Mouse (Mus musculus): Measurements from ENCODE around the gene St3gal5.
A peak's percentile ranks its signal among the peaks of the same experiment; 100 is the strongest.

The St3gal5 gene

DNA sequence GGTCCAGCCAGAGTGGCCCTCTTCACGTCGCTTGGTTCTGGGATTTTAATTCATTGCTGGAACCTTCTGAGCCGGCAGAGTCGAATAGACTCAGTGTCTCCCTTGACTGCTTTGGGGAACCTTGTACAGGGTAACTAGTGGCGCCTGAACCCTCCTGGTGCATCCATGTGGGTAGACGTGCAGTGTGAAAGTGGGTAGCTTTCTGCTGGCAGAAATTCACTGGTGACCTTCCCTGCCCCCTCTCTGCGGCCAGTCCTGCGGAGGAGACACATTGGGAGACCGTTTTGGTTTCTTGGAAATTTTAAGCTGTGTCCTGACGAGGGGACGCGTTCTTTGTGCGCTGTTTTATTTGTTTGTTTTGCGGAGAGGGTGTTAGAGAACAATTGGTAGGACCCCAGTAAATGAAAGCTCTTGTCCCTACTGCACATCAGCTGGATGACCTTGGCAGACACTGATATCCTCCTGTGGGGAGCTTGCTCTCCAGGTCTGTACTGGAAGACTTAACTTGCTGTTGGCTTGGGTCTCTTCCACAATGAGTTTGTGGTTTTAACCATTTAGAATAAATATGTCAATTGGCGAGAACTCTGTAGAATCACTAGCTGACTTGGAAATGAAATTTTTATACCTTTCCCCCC lies 746 bp downstream of the St3gal5 start:
- DNase-seq = no peak

DNA sequence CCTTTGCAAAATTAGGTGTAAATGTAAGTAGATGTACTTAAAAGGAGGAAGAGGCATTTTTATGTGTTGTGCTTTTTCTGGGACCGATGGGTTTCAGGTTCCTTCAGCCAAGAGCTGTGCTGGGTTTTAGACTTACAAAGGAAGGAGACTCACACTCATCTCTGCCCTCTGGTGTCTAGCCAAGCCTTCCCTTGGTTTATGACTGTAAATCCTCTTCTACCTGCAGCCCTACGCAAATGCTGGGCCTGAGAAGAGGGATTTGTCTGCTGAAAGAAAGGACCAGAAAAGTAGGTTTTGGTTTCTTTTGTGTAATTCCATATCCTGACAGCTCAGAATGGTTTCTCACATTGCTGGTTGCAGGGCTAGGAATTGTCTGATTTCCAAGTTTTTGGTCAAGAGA lies 1.3 kb downstream of the St3gal5 start:
- DNase-seq = no peak

DNA sequence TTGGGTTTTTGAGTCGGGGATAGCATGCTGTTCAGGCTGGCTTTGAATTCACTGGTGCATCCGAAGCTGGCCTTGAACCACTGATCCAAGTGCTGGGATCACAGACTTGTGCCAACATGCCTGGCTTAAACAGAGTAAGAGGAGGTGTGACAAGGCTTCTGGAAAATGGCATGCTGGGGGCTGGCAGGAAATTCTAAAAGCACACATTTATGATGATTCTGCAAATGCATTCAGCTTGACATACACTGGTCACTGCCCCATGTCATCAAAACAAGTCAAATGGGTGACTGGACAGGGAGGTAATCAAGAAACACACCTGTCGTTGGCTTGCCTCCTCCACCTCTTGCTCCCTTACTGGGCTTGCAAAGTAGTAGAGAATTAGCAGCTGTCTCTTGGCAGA lies 1.9 kb downstream of the St3gal5 start:
- DNase-seq = no peak

DNA sequence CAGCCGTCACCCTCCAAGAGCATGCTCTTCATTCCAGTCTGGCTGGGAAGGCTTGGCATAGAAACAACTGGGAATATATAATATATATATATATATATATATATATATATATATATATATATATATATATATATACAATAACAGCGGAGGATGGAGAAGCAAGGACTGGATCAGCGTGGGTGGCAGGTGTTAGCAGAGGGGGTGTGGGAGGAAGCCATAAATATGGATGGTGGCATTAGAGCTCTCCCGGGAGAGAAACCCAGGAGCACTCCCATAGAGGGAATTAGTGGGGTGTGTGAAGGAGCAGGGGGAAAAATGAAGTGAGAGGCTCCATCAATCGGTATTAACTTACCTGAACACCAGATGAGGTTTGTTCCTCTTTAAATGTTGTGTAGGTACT lies 2.8 kb downstream of the St3gal5 start:
- DNase-seq = no peak

DNA sequence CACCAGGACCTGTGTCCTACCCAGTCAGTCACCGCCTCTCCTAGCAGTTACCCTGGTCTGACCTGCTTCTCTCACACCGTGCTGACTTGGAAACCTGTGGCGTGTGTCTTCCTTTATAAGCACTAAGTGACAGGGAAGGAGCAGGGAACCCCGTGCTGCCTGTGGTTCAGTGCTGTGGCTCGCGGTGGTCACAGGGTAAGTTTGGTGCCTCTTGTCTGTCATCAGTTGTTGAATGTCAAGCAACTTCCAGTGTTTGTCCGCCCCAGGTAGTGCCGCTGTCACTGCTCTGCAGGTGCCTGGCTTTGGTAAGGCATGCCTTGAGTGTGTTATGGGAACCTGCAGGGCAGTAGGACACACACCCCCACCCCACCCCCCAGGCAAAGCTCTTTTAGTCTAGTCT lies 3.5 kb downstream of the St3gal5 start:
- no peak for DNase-seq

DNA sequence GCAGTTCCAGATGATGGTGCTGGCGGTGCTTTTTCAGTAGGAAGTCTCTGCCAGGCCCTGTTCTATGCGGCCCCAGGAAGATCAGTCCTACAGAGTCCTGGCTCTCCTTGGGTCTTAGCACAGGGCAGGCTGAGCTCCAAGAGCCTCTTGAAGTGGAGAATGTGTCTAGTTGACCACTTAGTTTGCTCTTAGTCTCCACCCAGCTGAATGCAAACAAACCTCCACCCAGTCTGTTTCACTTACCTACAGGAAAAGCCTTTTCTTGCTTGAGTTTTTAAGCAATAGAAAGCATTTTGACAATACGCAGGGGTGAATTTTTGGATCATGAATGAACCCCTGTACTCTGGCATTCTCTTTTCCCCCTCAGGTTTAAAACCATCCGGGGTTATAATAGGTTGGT lies 4.0 kb downstream of the St3gal5 start:
- peak; percentile 53 for DNase-seq

DNA sequence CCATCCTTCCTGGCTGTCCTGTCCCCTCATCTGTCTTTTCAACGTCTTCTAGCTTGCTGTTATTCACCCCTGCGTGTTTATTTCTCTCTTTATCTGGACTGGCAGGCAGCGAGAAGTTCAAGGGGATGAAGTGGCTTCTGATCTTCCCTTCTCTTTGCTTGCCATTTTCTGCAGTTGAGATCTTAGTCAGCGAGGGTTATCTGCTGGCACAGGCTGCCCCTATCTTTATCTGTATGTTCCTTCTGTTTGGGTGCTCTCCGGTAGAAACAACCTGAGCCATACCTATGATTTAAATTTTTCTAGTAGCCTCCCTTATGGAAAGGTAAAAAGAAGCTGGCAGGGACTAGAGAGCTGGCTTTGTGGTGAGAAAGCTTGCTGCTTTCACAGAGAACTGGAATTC lies 4.7 kb downstream of the St3gal5 start:
- no peak for DNase-seq

DNA sequence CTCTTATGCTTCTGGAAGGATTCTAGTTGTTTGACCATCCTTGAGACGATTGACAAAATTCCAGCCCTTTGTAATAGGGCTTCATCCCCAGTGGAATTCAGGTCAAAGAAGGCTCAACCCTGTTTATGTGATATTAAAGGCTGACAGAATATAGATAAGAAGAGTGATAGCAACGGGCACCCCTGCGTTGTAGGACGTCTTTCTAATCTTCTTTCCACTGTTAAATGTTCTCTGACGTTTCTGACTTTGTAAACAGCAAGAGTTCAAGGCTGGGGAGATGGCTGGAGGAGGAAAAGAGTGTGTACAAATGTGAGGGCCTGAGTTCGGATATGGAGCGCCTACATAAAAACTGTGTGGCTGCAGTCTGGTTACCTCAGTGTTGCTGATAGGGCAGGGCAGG lies 7.1 kb downstream of the St3gal5 start:
- no peak for DNase-seq

DNA sequence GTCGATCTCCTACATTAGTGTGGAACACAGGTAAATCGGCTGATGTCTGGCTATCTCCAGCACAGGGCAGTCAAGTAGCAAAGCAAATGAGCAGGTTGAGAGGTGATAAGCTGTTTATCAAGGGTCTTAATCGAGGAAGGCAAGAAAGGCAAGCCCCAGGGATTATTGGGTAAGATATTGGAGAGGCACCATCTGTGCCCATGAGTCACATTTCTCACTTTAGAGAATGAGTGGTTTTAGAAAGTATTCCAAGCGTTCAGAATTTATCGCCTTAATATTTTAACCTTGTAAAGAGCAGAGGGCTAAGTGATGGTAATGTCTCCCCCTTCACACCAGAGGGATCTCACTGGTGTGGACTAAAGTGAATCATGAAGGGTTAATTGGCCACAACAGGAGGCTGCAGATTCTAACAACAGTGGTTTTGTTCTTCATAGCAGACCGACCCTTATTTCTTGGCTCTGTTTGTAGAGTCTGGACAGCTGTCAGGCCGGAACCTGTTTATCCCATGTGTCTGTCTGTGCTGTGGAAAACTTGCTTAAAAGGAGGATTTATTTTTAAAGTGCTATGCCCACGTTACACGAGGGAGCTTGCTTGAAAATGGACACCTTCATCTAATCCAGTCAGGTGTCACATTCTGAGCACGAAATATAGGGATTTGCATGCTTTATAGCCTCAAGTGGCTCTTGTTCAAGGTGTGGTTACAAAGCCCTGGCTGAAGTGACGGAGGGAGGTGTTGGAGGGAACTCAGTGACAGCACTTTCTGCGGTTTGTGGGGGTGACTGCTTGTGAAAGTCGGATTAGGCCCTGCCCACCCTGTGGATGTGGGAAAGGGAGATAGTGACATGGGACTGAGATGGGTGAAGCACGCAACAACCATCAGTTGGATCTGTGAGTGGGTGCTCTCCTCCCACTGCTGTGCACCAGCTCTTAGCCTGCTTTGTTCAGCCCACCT lies 11.8 kb downstream of the St3gal5 start:
- peak; percentile 36 for DNase-seq

DNA sequence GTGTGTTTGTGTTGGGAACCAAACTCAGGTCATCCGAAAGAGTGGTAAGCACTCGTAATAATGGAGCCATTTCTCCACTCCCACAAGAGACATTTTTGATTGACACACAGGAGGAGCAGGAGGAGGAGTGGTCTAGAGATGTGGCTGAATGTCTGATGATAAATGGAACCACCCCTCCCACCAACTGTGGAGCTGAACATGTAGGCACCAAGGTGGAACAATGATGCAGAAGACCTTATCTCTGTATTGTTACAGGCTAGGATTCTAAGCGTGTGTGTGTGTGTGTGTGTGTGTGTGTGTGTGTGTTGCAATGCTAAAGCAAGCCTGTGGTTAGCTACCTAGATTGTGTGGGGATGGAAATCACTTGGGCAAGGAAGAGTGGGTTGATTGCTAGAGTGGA lies 13.2 kb downstream of the St3gal5 start:
- DNase-seq = no peak

DNA sequence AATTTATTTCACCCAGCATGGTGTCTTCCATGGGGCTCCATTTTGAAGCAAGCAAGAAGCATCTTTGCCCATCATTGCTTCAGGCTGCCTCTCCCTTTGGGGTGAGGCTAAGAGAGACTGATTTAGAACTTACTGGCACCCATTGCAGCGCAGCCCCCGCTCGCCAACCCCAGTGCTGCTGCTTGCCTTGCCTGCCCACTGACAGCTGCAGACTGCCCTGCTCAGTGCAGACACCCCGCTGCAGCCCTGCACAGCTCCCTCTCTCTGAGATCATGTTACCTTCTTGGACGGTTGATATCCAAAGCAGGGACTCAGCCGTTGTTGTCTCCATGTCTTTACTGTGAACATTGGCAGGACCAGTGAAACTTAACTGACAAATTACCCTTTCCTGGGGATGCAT lies 15.2 kb downstream of the St3gal5 start:
- no peak for DNase-seq

DNA sequence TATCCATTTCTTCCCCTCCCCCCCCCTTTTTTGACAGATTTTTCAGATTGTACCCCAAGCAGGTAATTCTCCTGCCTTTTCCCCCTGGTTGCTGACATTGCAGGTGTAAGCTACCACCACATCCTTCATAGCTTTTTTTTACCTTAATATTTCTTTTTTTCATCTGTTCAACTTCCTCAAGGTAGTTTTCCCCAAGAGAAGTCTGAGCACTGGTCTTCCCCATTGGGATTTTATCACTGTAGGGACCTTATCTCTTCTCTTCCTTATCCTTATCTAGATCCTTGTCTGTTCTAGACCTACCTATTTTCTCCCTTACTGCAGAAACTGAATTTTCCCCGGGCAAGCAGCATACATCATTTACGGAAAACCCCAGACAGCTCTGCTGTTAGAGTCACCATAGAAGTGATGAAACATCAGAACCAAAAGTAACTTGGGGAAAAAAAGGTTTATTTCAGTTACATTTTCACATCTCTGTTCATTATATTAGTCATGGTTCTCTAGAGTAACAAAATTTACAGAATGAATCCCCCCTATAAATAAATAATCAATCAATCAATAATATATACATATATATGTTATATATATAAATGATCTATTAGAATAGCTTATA lies 15.8 kb downstream of the St3gal5 start:
- DNase-seq = no peak

DNA sequence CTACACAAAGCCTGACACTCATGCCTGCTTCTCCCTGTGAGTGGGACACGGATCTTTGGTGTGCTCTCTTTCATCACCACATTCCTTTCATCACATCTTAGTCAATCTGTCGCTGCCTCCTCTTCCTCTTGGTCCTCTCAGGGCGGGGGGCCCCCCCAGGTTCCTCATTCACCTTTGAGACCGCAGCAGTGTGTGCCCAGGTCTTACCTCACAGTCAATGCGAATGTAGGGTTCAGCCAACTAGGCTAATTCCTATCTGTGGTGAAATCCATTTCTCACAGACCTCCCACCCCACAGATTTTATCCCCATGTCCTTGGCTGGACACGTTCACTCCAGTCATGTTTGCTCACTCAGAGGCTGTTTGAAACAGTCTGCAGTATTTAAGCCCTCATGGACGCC lies 17.5 kb downstream of the St3gal5 start:
- no peak for DNase-seq

DNA sequence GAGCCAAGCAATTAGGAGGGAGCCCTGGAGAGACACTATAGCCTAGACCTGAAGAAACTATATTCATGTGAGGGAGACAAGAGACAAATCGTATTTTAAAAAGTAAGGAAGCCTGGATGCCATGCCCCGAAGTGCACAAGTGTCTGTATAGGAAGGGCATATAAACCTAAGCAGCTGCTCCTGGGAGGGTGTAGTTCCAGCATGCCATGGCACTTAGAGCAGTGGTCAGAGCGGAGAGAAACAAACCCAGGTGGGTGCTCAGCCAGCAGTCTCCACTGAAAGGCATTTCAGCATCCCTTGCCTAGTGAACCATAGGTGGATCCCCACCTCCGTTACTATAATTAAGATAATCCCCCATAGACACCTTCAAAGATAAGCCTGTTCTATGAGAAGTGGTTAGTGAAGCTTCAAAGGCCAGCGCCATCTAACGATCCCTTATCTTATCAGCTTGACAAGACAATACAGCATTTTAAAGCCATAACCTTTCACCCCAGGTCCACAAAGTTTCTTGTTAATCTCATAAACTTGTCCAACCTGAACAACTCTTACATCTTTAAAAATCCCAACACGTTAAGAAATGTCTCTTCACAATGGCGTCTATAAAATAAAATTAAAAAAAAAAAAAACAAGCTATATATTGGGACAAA lies 20.1 kb downstream of the St3gal5 start:
- DNase-seq = no peak

DNA sequence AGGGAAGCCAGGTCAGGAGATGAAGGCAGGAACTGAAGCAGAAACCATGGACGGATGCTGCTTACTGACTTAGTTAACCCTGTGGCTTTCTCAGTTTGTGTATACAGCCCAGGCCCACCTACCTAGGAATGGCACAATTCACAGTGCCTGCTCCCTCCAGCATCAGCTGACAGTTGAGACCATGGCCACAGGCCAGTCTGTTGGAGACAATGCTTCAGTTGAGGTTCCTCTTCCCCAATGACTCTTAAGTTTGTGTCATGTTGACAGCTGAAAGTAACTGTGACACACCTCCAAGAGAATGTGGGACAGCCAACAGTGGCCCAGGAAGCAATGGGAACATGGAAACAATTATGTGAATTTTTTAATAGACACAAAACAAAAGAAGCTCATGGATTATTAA lies 22.5 kb downstream of the St3gal5 start:
- no peak for DNase-seq

DNA sequence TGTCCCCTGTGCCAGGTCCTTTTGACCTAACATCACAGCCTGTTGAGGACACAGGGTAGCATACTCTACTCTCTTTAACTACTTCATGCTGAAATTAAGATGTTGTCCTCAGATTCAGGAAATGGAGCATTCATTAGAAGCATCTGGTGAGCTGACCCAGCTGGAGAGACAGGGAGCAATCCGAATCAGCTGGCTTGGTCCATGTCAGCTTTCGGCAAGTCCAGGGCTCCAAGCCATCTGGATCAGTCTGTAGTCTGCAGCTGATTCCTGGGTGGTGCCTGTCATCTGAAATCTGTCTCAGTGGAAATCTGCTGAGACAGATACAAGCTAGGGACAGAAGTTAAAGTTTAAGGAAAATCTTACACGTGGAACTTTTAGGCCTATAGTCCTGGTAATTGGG lies 23.9 kb downstream of the St3gal5 start:
- DNase-seq = peak; percentile 74

DNA sequence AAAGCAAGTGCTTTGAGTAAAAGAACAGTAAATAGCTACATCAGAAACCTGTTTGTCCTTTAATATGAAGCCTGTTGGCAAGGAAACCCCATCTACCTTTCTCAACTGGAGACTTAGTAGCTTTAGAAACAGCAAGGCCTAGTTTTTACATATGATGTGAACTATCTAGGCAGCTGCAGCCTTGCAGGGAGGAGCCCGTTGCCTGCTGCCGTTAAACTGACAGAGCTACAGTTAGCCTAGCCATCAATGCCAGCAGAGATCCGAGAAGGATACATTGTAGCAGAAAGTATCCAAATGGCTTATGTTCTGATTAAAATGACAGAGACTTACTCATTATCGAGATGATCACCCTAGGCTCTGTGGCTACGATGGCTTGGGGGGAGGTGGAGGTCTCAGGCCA lies 25.1 kb downstream of the St3gal5 start:
- DNase-seq = no peak

DNA sequence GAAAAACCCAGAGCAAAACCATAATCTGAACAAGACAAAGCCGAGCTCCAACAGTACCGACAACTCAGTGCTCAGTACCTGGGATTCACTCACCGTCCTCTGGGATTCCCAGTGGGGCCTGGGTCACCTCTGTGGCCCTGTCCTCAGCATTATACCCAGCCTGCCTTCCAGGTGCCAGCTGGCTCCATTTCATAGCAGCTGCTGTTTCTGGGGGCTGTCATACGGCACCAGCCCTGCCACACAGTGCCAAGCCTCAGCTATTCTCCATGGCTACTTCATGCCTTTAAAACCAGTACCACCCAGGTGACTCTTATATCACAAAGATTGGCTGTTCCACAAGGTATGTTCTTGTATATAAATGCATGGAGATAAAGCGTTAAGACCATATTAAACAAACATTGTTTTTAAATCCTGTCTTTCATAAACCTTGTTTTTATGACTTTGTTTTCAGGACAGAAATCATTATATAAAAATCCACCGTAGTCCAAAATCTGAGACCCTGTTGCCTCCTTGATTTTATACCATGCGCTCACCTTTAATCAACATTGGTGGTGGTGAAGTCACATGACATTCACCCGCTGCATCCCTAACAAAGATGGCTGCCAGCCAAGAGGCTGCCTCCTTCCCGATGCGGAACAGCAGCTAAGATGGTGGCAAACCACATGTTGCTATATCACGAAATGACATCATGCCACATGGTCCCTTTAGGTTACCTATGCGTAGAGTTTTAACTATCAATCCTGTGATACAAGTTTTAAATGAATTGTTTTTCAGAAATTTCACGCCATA lies 27.1 kb downstream of the St3gal5 start:
- no peak for DNase-seq

DNA sequence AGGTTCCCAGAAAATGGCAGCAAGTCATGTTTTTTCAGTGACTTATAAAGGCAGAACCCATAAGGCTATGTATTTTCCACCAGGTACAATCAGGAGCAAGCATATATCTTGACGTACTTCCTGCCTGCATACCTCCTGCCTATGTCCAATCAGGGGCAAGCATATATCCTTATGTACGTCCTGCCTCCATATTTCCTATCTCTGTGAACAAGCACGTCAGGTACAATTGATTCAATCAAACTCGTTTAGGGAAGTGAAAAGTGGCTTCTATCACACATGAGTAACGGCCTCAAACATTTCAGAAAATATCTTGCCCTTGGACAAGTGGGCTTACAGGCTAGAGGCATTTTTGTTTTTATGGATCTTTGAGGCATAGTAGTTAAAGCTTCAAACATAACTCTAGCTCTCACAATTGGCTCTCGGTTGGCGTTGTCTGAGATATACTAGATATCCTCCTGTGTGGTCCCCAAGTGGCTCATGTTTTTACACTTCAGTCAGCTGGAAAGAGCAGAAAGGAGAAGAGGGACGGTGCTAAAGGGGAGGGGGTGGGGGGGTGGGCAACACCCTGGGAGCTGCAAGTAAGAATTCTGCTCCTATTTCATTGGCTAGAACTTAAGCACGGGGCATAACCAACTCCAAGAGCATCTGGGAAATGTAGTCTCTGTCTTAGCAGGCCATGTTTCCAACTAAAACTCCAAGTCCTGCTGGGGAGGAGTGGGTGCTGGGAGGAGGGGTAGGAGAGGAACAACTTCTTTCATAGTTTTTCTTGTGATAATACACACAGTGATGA lies 28.9 kb downstream of the St3gal5 start:
- DNase-seq = no peak

DNA sequence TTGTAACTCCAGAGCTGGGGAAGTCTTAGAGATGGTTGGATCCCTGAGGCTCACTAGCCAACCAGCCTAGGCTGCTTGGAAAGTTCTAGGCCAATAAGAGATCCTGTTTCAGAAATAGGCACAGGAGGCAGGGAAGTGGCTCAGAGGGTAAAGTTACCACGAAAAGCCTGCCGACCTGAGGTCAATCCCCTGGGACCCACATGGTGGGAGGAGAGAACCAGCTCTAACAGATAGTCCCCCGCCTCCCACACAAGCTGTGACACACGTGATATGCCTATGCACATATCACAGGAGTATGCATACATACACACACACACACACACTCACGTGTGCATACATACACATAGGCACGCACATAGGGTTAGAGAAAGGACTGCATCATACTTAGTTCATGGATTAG lies 32.7 kb downstream of the St3gal5 start:
- DNase-seq = no peak

DNA sequence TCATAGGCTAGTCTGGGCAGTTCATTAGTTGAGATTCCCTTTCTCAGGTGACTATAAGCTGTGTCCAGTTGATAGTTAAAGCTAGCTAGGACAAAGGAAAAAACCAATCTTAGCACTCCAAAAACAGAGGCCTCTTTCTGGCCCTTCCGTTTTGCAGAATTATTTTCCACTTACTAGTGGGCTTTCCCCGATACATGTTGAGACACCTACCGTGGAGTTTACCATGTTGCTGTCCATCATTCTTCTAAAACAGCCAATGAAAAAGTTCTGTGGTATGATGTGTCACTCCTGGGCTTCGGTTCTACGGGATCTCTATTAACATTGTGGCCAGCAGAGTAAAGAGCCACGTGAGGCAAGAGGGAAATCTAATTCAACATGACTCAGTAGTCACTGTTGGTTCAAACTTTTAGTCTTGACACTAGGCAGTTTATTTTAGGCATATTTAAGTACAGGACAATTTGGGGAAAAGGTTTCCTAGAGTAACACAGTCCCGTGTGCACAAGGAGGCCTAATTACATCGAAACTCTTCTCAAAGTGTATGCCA lies 35.4 kb downstream of the St3gal5 start:
- DNase-seq = no peak
